Mouse (Mus musculus) c-Kit-positive CD71-positive TER-119-negative erythroid progenitor cells, embryonic 14.5 days (primary cell): Measurements from ENCODE around the gene 1700001J03Rik.
"Not testable (repeated sequence)": the region's sequence is repeated elsewhere in the genome, so short reads cannot be mapped to it uniquely, and the experiment has no call there.

ENCODE experiments used
- DNase-seq: peaks from one replicate; pipeline ENCODE4 v3.0.0-alpha.2; 2013; ENCODE audit warnings: low read depth

1700001J03Rik gene

GRCm38 (mm10) chr5:146188144-146188543 is 3.0 kb upstream of the 1700001J03Rik start:
- peak; percentile 10 for DNase-seq

GRCm38 (mm10) chr5:146187441-146187840 is 2.3 kb upstream of the 1700001J03Rik start:
- DNase-seq, result not testable (repeated sequence)

GRCm38 (mm10) chr5:146172744-146173143 is 12.4 kb downstream of the 1700001J03Rik start:
- DNase-seq, result not testable (repeated sequence)

- DNase-seq, result not testable (repeated sequence)
Observed at GRCm38 (mm10) chr5:146170621-146171020, 14.5 kb downstream of the 1700001J03Rik start, which contains the start of gene Gm6309. Gene Gm6309, minus strand, starts transcription at chr5:146170721.

- DNase-seq, result not testable (repeated sequence)
Observed at GRCm38 (mm10) chr5:146160439-146160838, 24.7 kb downstream of the 1700001J03Rik start, which contains the start of gene Gm5565. Gene Gm5565, minus strand, starts transcription at chr5:146160539.

- not testable (repeated sequence) for DNase-seq
Observed at GRCm38 (mm10) chr5:146158326-146158725, 26.8 kb downstream of the 1700001J03Rik start.

GRCm38 (mm10) chr5:146150454-146150853 is 34.6 kb downstream of the 1700001J03Rik start:
- no peak for DNase-seq

- no peak for DNase-seq
Observed at GRCm38 (mm10) chr5:146147903-146148302, 37.2 kb downstream of the 1700001J03Rik start.
